Mouse (Mus musculus) olfactory bulb, adult 2 months (tissue): Measurements from ENCODE around the gene Rtn2.

ENCODE experiments used
- CTCF ChIP-seq: fragments of 200-500 bp; IDR thresholded peaks from 2 replicates; pipeline ENCODE4 v1.5.1; 2012; ENCODE audit warnings: low read depth, mild to moderate bottlenecking, low read length, moderate library complexity; ENCODE audit not compliant: insufficient read depth
- POLR2A ChIP-seq: fragments of 200-500 bp; IDR thresholded peaks from 2 replicates; pipeline ENCODE4 v1.6.1; 2012; ENCODE audit warnings: mild to moderate bottlenecking, low read depth, low read length, moderate library complexity; ENCODE audit not compliant: insufficient read depth

- TF ChIP-seq CTCF, result no peak
- TF ChIP-seq POLR2A, result no peak
These were observed 38.2 kb downstream of the Rtn2 start for GRCm38 (mm10) chr7:19320637-19321036.
